Comparison of ENCODE assay signal across 24 mouse cellular contexts in genomic region chr9:87071566-87071965, GRCm38 (mm10). TPM values are rescaled to one million over a fixed set of nuclear protein-coding genes. Genes with fewer than 3 reads are reported as not detected.
"Had no signal": no experiment of that assay in that cellular context is flagged by ENCODE, and none has a peak within 500 bp of the region (broad histone marks: within the 10 kb centered on the region; RNA-seq: fewer than 3 reads in every experiment).

No protein-coding gene starts in this region.

RNA-seq across cellular contexts. Expression of gene Ripply2, which starts 56.2 kb away (rescaled TPM):
- total RNA-seq: liver, adult 2 months; megakaryocyte progenitor cell, adult 5-6 weeks; megakaryocyte, adult 5-6 weeks; megakaryocyte-erythroid progenitor cell, adult 5-6 weeks; monocyte, adult 5-6 weeks had no signal
- polyA plus RNA-seq: limb, embryonic 11.5 days; limb, embryonic 12.5 days; limb, embryonic 13.5 days; limb, embryonic 14.5 days; limb, embryonic 15.5 days; liver, adult 2 months; liver, embryonic 11.5 days; liver, embryonic 12.5 days; liver, embryonic 13.5 days; liver, embryonic 14.5 days; liver, embryonic 15.5 days; liver, embryonic 16.5 days; liver, postnatal 0 days; lung, adult 2 months; lung, embryonic 14.5 days; lung, embryonic 15.5 days; lung, embryonic 16.5 days; lung, postnatal 0 days; macrophage; myocyte had no signal
